Mouse (Mus musculus) midbrain, embryonic 14.5 days (tissue): ENCODE results near the gene Xrcc2. TPM values are rescaled to one million over a fixed set of nuclear protein-coding genes. Genes with fewer than 3 reads are reported as not detected.

Experiments
- ATAC-seq: fragments of 200-750 bp; cut with Nextera tagmentation; 2 replicates; pipeline ENCODE4 v1.8.0; 2017; ENCODE audit warnings: moderate number of reproducible peaks, moderate library complexity; ENCODE audit not compliant: low FRiP score, low TSS enrichment
- DNase-seq: peaks from one replicate; pipeline ENCODE4 v3.0.0-alpha.2; 2015
- H3K27ac ChIP-seq: fragments of 300-500 bp; sonication (generic); replicated peaks from 2 replicates; pipeline ENCODE4 v1.5.1; 2014; ENCODE audit warnings: mild to moderate bottlenecking, low read depth, low read length, moderate library complexity
- H3K27me3 ChIP-seq: fragments of 300-500 bp; sonication (generic); 2 replicates; pipeline ENCODE4 v1.6.1; 2014; ENCODE audit warnings: low read length, control low read depth, mixed read lengths; ENCODE audit not compliant: control insufficient read depth, insufficient read depth
- H3K36me3 ChIP-seq: fragments of 300-500 bp; sonication (generic); 2 replicates; pipeline ENCODE4 v1.6.1; 2014; ENCODE audit warnings: low read length, control low read depth; ENCODE audit not compliant: control insufficient read depth, insufficient read depth
- H3K4me1 ChIP-seq: fragments of 300-500 bp; sonication (generic); 2 replicates; pipeline ENCODE4 v1.6.1; 2014; ENCODE audit warnings: mild to moderate bottlenecking, antibody characterized with exemption, low read length, control low read depth; ENCODE audit not compliant: control insufficient read depth, insufficient read depth
- H3K4me2 ChIP-seq: fragments of 300-500 bp; sonication (generic); 2 replicates; pipeline ENCODE4 v1.6.1; 2014; ENCODE audit warnings: mild to moderate bottlenecking, low read length, moderate library complexity
- H3K4me3 ChIP-seq: fragments of 300-500 bp; sonication (generic); replicated peaks from 2 replicates; pipeline ENCODE4 v1.5.1; 2014; ENCODE audit warnings: low read depth, low read length
- H3K9ac ChIP-seq: fragments of 300-500 bp; sonication (generic); replicated peaks from 2 replicates; pipeline ENCODE4 v1.6.1; 2014; ENCODE audit warnings: mild to moderate bottlenecking, low read length, moderate library complexity
- H3K9me3 ChIP-seq: fragments of 300-500 bp; sonication (generic); 2 replicates; pipeline ENCODE4 v1.6.1; 2016; ENCODE audit warnings: low read length, control low read depth, mixed read lengths; ENCODE audit not compliant: control insufficient read depth
- WGBS: fragments of 180-500 bp; shearing (Covaris S2); extraction: QIAGEN DNeasy Blood & Tissue Kit; methylation state at CpG from one replicate; pipeline ENCODE4 v1.1.7; 2014; 5-methylcytosine and 5-hydroxymethylcytosine counted together
- polyA plus RNA-seq: library from polyadenylated mRNA; unstranded; fragments of >200 nt; fragmentation: Nextera tagmentation; extraction: Ambion mirVana; gene quantifications from 2 replicates; pipeline ENCODE4 v1.2.1, GENCODE M21; 2014

The Xrcc2 gene
- polyA plus RNA-seq, 1 experiment from 2014 or later, result 4.4 TPM

DNA sequence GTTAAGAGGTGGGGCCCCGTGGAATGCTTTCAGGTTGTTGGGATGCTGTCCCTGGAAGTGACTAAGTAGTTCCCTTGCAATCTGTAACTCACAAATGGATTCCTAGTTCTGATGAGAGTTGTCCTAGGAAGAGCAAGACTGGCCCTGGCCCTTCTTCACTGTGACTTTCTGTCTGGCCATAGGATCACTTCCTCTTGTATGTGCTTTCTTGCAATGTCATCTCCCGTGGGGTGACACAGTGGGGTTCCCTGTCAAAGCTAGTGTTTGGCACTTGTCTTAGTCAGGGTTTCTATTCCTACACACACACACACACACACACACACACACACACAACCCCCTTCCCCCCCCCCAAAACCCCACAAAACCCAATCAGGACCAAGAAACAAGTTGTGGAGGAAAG lies 42.5 kb downstream of the Xrcc2 start:
- H3K4me1 ChIP-seq, result no peaks in the 10 kb centered on the region
- ATAC-seq (no peak), DNase-seq (no peak)
- H3K4me2 ChIP-seq, result no peak overlapping the region
- no peaks in the 10 kb centered on the region for H3K27me3 ChIP-seq
- H3K27ac ChIP-seq, result no peak overlapping the region
- 93% methylated on average over 2 of the region's 2 CpGs for WGBS
- no peak overlapping the region for H3K4me3 ChIP-seq
- H3K9ac ChIP-seq, result no peak overlapping the region
- no peaks in the 10 kb centered on the region for H3K36me3 ChIP-seq
- H3K9me3 ChIP-seq, result no peaks in the 10 kb centered on the region

- H3K4me2 ChIP-seq, result peak overlapping the region; percentile 37
- no peak overlapping the region for H3K27ac ChIP-seq
- 2% methylated on average over 14 of the region's 14 CpGs for WGBS
- no peaks in the 10 kb centered on the region for H3K9me3 ChIP-seq
- no peaks in the 10 kb centered on the region for H3K27me3 ChIP-seq
- H3K4me3 ChIP-seq, result peak overlapping the region; percentile 11; the same call in 1 of the 2 replicates
- H3K36me3 ChIP-seq, result no peaks in the 10 kb centered on the region
- H3K9ac ChIP-seq, result peak overlapping the region; percentile 39
- H3K4me1 ChIP-seq, result peaks cover 7% of the 10 kb centered on the region; the same call in 1 of the 2 replicates
- ATAC-seq (no peak), DNase-seq (peak; percentile 46)
Measured at GRCm38 (mm10) chr5:25654578-25654987, 51.0 kb downstream of the Xrcc2 start.

DNA sequence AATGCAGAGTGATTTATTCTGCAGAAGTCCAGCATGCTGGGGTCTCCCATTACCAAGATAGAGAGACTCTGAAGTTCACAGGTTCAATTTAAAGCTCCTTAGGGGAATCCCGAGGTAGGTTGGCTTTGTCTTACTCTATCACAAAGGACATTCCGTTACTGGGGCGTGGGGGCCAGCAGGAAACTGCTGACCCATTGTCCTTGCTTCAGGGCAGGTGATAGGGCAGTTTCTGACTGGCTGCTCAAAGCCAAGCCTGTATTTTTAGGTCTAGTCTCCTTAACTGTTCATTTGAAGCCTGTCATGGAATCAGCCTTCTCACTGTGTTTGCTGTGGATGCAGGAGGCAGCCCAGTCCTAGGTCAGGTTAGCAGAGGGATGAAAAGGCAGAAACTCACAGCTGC lies 52.2 kb downstream of the Xrcc2 start:
- H3K4me2 ChIP-seq, result no peak overlapping the region

DNA sequence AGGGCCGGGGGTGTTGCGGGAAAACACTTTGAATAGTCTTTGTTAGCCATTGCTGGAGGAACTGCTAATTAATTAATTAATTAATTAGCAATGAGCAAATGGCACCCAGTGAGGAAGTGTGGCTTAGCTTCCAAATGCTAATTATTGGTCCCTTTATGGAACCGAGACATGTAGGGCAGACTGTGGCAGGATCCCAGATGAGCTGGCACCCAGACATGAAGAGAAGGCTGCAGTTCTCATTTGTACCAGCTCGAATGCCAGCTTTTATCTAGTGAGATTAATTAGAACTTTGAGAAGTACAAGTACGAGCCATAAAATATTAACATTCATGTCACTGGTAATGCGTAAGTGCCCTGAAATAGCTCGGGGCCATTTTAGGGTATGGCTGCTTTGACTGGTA lies 53.2 kb downstream of the Xrcc2 start:
- Histone ChIP-seq H3K9ac (no peak overlapping the region), H3K9me3 (no peaks in the 10 kb centered on the region), H3K27me3 (no peaks in the 10 kb centered on the region), H3K27ac (no peak overlapping the region), H3K36me3 (no peaks in the 10 kb centered on the region), H3K4me2 (no peak overlapping the region), H3K4me3 (no peak overlapping the region), H3K4me1 (peaks cover 7% of the 10 kb centered on the region; the same call in 1 of the 2 replicates)
- ATAC-seq (no peak), DNase-seq (no peak)
- WGBS, result 81% methylated on average over 7 of the region's 7 CpGs

More for the DNA sequence above, 52.2 kb downstream of the Xrcc2 start:
- DNase-seq, result no peak
- 26% methylated on average over 3 of the region's 3 CpGs for WGBS
- H3K36me3 ChIP-seq, result no peaks in the 10 kb centered on the region
- H3K27ac ChIP-seq, result no peak overlapping the region
- H3K9me3 ChIP-seq, result no peaks in the 10 kb centered on the region
- no peaks in the 10 kb centered on the region for H3K27me3 ChIP-seq
- no peak overlapping the region for H3K4me3 ChIP-seq
- no peak for ATAC-seq
- peaks cover 7% of the 10 kb centered on the region; the same call in 1 of the 2 replicates for H3K4me1 ChIP-seq
- no peak overlapping the region for H3K9ac ChIP-seq

- Histone ChIP-seq H3K9me3 (no peaks in the 10 kb centered on the region), H3K4me3 (no peak overlapping the region), H3K27me3 (no peaks in the 10 kb centered on the region), H3K36me3 (no peaks in the 10 kb centered on the region), H3K27ac (no peak overlapping the region), H3K4me2 (no peak overlapping the region), H3K9ac (no peak overlapping the region), H3K4me1 (no peaks in the 10 kb centered on the region)
- no peak for DNase-seq
- no peak for ATAC-seq
- 87% methylated on average over 8 of the region's 8 CpGs for WGBS
Measured at GRCm38 (mm10) chr5:25645661-25646364, 59.8 kb downstream of the Xrcc2 start.

DNA sequence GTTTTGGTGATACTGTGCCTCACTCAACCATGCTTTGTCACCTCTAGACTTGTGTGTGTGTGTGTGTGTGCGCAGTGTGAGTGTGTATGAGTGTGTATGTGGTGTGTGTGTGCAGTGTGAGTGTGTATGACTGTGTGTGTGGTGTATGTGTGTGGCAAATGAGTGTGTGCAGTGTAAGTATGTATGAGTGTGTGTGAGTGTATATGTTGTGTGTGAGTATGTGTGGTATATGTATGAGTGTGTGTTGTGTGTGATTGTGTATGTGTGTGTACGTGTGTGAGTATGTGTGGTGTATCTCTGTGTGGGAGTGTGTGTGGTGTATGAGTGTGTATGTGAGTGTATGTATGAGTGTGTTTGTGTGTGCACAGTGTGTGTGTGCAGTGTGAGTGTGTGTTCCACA lies 61.1 kb downstream of the Xrcc2 start:
- Histone ChIP-seq H3K9me3 (no peaks in the 10 kb centered on the region), H3K4me3 (no peak overlapping the region), H3K27me3 (no peaks in the 10 kb centered on the region), H3K36me3 (no peaks in the 10 kb centered on the region), H3K4me1 (no peaks in the 10 kb centered on the region), H3K27ac (no peak overlapping the region), H3K4me2 (no peak overlapping the region), H3K9ac (no peak overlapping the region)
- 89% methylated on average over 2 of the region's 2 CpGs for WGBS
- no peak for ATAC-seq
- no peak for DNase-seq

DNA sequence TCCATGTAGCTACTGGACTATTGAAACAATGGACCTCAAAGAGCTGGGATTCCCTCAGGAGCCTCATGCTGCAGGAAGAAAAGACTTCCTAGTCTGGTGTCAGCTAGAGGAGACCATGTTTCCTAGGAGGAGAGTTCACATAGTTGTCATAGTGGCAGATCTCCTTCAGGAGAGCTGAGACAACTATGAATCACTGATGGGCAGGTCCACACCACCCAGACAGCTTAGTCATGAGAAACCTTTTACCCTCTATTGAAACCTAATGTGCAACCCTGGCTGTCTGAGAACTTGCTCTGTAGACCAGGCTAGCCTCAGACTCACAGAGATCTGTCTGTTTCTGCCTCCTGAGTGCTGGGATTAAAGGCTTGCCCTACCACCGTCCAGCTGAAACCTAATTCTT lies 62.9 kb downstream of the Xrcc2 start:
- H3K27me3 ChIP-seq, result no peaks in the 10 kb centered on the region
- WGBS, result 89% methylated on average over 1 of the region's 1 CpGs
- no peak overlapping the region for H3K4me2 ChIP-seq
- no peaks in the 10 kb centered on the region for H3K36me3 ChIP-seq
- H3K9me3 ChIP-seq, result no peaks in the 10 kb centered on the region
- ATAC-seq (no peak), DNase-seq (no peak)
- no peak overlapping the region for H3K4me3 ChIP-seq
- H3K27ac ChIP-seq, result no peak overlapping the region
- H3K4me1 ChIP-seq, result no peaks in the 10 kb centered on the region
- H3K9ac ChIP-seq, result no peak overlapping the region

Other genes with a start within 250 kb of the Xrcc2 start
- gene Kmt2c, start 207.0 kb downstream of the Xrcc2 start, polyA plus RNA-seq, result 30.2 and 32.8 TPM in 2 replicates
- gene Cct8l1, start 189.8 kb downstream of the Xrcc2 start, polyA plus RNA-seq, result 0.22 TPM in 1 of 2 replicates, not detected in the other
- 28.9 and 31.2 TPM in 2 replicates for gene Actr3b, start 54.2 kb upstream of the Xrcc2 start, polyA plus RNA-seq
- gene Gm21663, start 236.6 kb upstream of the Xrcc2 start, polyA plus RNA-seq, result not detected in 2 replicates
- 0.09 and 0.18 TPM in 2 replicates for gene Gm21671, start 248.6 kb upstream of the Xrcc2 start, polyA plus RNA-seq